Mouse (Mus musculus) A20 (cell line): ENCODE data around the gene Setd1a.
A peak's percentile ranks its signal among the peaks of the same experiment; 100 is the strongest.
"Not testable (repeated sequence)": the region's sequence is repeated elsewhere in the genome, so short reads cannot be mapped to it uniquely, and the experiment has no call there.

Experiments
- DNase-seq: peaks from one replicate; pipeline ENCODE4 v3.0.0-alpha.2; 2011; ENCODE audit warnings: low read depth, low spot score

Gene Setd1a

DNA sequence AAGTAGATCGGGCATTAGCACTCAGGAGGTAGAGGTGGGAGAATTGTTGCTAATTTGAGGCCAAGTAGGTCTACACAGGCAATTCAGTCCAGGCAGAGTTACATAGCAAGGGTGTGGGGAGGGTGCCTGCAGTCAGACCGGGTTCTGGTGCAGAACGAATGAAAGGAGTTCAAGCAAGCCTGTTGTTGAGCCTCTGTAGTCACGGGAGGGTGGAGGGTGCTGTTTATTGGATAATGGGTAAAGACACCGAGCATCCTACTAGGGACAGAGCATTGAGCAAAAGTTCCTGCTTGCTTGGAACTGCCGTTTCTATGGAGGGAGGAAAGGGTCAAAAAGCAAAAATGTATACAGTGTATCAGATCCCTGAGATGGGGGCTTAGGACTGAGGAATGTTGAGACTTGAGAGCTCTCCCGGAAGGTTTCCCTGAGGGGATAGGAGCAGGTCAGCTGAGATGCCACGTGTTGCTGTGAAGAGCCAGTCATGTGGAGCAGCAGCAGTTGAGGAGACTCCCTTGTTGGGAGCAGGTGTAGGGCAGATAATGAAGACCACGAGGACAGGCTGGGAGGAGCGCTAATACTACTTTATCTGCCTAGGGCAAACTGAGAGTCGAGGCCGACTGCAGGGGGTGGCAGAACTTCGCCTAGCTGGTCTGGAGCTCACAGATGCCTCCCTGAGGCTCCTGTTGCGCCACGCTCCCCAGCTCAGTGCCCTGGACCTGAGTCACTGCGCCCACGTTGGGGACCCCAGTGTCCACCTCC is 9.4 kb upstream of the Setd1a start:
- no peak for DNase-seq

DNA sequence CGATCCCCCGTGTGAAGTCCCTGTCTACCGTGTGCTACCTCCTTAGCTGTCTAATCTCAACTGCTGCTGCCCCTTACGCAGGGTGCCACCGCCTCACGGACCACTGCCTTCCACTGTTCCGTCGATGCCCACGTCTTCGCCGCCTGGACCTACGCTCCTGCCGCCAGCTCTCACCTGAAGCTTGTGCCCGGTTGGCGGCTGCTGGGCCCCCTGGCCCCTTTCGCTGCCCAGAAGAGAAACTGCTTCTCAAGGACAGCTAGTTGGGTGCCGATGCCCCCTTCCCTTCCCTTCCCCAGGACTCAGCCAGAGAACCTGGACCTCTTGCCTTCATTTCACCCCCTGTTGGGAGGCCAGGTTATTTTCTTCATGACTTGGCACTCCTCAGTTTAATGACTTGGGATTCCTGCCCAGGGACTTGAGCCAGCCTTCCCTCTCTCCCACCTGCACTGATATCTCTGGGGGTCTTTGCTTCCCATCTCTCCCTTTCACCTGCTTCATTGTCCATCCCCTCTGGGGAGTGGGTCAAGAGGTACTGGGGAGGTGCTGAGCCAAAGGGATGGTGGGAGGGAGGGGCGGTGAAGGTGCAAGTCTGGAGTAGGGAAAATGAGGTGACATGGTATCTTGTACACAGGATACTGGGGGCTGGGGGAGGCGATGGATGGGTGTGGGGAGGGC is 8.7 kb upstream of the Setd1a start:
- no peak for DNase-seq

DNA sequence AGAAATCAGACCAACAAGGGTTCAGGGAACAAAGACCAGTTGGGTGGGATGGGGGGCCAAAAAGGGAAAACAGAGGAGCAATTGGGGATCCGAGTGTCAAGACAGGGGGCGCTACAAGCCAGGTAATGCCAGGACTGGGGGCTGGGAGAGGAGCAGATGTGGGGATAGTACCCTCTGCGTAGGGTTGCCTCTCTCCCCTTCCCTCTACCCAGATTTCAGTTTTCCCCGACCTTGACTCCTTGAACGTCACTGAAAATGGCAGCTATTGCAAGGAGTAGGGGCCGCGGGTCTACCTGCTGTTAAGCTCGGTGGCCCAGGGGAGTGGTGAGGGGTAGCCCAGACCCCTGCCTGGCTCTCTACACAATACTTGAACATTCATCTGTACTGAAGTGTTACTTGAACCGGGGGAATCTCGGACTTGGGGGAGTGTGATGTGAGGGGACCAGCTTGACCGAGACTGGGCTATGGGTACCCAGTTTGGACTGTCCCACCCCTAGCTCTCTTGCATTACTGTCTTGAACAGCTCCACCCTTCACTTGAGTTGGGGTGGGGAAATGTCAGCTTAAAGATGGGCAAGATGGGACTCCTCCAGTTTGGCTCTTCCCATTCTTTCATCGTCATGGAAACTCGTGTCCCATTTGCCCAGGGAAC is 8.0 kb upstream of the Setd1a start:
- peak; percentile 23 for DNase-seq

DNA sequence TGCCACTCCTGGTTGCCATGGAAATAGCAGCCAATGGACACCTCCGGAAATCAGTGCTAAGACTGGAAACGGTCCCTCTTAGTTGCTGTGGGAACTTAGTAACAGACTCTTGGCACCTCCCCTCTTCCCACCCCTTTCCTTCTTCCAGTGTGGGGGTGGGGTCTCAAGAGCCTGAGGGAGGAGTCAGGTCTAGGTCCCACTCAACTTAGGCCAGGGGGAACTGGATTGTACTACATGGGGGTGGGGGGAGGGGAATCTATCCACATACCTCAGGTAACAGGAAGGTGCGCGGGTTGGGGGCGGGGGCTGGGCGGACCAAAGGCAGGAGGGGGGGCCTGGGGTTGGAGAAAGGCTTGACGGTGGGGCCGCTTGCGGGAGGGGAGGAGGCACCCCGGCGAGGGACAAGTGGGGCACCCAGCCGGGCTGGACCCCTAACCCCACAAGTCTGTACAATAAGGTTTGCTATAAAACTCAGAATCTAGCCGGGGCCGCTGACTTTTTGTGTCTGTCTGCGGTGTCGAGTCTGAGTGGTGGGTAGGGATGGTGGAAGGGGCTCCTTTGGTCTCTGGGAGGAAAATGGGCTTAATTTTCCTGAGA is 7.4 kb upstream of the Setd1a start:
- peak; percentile 39 for DNase-seq

DNA sequence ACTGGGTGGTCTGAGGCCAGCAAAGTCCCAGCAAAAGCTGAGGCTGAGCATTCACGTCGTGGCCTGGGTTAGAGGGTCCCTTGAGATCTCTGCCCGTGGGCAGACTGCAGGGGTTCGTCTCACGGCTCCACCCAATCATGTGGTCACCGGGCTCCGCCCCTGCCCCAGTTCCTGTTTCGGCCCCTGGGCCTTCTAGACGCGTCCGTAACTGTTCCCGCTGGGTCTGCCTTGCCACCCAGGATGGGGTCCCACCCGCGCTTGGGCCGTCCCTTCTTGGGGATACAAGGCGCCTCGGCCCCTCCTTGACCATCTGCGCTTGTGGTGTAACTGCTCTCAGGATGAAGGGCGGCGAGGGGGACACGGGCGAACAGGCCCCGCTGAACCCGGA is 6.8 kb upstream of the Setd1a start, which contains the start of gene Orai3:
Orai3 (plus strand) TSS at position 165 of the 388 bp plus-strand sequence.
- DNase-seq: peak; percentile 90

DNA sequence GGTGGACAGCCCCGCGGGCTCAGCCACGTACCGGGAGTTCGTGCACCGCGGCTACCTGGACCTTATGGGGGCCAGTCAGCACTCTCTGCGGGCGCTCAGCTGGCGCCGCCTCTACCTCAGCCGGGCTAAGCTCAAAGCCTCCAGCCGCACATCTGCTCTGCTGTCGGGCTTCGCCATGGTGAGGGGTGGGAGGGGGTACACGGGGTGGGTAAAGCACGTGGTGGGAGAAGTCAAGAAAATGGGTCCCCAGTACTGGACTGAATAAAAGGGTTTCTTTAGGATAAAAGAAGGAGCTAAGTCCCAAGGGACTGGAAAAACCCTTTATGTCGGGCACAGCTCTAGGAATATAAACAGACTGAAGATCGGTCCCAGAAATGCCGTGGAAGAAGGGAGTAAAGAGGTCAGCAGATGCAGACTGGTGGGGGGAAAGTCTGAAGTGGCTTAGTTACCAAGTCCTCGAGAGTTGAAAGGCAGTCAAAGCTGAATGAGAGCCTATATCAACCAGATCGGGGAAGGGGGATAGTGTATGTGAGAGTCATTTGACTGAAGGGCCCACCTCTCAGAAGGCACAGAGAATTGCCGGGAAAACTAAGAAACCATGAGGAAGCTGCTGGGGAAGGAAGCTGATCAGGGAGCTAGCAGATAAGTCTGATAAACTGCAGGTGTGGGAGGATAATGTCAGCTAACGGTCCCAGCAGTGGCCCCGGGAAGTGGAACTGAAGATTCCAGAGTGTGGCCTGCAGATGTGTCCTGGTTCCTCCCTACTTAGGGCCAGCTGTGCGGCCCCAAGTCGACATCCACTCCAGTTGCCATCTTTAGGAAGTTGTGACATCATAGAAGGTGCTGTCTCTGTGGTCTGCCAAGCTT is 6.2 kb upstream of the Setd1a start:
- DNase-seq: peak; percentile 47

DNA sequence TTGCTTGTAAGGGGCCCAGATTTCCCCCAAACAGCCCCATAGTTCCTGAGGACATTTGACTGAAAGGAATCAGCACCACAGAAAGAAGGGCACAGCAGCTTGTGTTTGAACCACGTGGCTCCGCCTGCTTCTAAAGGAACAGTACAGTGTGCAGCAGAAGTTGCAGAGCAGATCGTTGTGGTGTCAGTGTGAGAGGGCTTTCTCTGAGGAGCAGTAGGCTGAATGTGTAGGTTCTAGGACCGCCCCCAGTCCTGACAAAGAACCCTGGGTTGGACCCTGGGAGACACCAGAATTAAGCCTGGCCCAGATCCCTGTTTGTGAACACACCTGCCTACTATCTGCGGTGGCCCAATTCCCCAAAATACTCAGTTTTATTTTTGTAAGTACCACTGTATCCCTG is 5.2 kb upstream of the Setd1a start:
- DNase-seq: no peak

DNA sequence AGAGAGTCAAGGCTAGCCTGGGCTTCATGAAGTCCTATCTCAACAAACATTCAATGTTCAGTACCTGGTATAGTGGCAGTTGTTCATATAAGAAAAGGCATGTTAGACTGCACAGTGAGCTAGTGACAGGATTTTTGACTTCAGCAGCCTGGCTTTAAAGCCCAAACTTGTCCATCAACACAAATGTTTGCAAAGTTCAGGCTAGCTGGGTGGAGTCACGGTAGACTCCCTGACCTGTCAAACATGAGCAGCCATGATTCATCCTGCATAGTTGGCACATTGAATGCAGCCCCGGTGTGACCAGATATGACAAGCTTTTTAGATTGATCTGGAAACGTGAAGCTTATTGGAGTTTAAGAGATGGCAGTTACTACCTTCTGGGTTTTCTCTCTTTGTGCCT is 4.4 kb upstream of the Setd1a start:
- DNase-seq: no peak

DNA sequence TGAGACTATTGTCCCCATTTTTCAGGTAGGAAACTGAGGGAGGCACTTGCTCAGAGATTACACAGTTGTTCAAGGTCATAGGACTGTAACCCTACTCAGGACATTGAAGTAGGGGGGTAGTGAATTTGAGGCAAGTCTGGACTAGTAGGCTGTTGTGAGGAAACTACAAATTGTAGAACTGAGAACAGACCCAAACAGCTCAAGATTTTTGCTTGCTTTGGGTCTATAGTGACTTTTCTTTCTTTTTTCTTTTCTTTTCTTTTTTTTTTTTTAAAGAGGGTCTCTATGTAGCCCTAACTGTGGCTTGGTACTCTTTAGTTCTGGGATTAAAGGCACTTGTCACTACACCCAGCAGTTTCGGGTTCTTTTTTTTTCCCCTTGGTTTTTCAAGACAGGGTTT is 3.9 kb upstream of the Setd1a start:
- no peak for DNase-seq

DNA sequence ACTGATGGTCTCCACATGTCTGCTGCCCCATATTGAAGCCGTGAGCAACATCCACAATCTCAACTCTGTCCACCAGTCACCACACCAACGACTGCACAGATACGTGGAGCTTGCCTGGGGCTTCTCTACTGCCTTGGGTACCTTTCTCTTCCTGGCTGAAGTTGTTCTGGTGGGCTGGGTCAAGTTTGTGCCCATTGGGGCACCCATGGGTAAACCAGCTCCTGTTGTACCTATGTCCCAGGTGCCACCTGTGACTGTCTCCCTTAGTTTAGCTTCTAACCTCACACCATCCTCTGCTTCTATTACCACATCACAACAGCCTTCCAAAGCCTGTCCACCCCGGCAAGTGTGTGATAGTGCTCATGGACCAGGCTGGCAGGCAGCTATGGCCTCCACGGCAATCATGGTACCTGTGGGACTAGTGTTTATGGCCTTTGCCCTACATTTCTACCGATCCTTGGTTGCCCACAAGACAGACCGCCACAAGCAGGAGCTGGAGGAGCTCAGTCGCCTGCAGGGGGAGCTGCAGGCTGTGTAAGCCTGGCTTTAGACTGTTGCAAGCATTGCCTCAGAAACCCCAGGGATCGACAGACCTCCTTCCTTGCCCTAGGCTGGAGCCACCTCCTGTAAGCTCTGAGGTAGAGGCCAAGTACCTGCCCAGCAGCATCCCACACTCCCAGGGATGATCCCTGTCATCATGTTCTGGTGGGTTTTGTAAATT is 2.6 kb upstream of the Setd1a start:
- peak; percentile 88 for DNase-seq

DNA sequence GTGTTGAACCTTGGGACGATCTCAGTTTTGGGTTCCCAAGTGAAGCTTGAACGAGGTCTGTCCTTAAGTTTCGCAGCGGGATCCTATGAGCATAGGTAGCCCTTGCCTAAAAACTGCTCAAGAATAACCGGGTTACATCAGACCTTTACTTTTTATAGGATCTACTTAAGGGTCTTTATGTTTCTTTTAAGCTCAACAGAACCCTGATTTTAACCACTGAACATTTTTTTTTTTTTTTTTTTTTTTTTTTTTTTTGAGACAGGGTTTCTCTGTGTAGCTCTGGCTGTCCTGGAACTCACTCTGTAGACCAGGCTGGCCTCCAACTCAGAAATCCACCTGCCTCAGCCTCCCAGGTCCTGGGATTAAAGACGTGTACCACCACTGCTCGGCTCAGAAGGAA is 633 bp upstream of the Setd1a start:
- not testable (repeated sequence) for DNase-seq

DNA sequence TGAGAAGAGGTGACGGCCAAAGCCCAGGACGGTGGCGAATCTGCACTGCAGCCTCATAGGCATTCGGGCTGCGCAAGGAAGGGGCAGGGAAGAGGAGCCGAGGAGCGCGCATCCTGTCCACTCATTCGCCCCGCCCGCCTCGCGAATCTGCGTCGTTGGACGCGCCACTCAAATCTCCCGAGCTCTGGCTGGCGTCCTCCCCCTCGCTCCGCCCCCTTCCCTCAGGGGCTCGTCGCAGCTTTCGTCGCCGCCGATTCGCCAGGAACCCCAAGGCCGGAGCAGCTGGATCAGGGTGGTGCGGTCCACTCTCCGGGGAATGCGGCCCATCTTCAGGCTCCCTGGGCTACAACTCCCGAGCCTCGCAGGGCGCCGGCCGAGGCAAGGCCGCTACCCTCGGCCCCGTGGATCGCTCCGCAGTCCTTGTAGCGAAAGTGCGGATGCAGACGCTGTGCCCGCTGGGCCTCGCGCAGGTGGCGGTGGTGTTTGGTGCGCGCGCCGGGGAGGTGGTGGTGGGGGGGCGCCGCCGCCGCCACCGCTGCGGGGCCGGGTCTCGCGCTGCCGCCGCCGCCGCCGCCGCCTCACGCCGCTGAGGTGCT is 506 bp downstream of the Setd1a start:
- peak; percentile 99 for DNase-seq

DNA sequence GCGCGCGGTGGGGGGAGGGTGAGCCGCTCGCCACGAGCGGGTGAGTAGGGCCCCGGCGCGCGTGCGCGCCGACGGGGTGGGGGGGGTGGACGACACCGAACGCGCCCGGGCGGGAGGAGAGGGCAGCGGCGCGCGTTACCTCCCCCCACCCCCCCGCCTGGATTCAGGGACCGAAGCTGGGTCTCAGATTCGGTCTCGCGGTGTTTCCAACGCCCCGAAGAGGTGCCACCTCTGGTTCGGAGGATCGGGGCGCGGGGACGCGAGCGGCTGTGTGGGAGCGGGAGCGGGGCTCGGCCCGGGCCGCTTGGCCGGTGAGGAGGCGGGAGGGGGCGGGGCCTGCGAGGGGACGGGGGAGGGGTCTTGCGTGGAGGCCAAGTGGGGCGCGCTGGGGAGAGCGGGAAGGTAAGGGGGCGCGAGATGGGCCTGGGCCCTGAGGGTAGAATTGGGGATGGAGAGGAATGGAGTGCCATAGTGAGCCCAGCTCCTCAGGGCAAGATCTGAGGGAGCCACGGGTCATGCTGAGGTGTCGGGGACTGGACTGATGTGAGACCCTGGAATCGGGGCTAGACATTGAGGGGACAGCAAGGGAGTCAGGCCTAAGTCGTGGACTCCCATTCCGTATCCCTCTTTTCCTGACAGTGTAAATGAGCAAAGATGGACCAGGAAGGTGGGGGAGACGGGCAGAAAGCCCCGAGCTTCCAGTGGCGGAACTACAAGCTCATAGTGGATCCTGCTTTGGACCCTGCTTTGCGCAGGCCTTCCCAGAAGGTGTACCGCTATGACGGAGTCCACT is 1.2 kb downstream of the Setd1a start:
- peak; percentile 79 for DNase-seq

DNA sequence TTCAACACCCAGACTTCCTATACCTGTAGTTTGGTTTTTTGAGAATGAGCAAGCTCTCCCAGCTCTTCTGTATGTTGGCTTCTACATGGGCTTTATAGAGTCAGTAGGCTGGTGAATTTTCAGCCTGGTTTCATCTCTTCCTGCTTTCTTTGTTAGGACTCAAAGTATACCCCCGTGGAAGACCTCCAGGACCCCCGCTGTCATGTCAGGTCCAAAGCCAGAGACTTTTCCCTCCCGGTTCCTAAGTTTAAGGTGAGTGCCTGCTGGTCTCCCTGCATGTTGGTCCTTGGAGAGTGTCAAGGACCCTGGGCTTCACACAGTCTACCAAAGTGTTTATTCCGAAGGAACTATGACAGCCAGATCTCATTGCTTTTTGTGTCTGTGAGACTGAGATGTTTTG is 1.9 kb downstream of the Setd1a start:
- DNase-seq: no peak

DNA sequence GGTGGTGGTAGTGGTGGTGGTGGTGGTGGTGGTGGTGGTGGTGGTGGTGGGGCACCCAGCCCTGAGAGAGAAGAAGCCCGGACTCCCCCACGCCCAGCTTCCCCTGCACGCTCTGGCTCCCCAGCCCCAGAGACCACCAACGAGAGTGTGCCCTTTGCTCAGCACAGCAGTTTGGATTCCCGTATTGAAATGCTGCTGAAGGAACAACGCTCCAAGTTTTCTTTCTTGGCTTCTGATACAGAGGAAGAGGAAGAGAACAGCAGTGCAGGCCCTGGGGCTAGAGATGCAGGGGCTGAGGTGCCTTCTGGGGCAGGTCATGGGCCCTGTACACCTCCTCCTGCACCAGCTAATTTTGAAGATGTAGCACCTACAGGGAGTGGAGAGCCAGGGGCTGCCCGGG is 8.8 kb downstream of the Setd1a start, which contains the start of gene Gm49388:
Gm49388 (plus strand) TSS at position 301 of the 400 bp plus-strand sequence.
- DNase-seq: no peak

DNA sequence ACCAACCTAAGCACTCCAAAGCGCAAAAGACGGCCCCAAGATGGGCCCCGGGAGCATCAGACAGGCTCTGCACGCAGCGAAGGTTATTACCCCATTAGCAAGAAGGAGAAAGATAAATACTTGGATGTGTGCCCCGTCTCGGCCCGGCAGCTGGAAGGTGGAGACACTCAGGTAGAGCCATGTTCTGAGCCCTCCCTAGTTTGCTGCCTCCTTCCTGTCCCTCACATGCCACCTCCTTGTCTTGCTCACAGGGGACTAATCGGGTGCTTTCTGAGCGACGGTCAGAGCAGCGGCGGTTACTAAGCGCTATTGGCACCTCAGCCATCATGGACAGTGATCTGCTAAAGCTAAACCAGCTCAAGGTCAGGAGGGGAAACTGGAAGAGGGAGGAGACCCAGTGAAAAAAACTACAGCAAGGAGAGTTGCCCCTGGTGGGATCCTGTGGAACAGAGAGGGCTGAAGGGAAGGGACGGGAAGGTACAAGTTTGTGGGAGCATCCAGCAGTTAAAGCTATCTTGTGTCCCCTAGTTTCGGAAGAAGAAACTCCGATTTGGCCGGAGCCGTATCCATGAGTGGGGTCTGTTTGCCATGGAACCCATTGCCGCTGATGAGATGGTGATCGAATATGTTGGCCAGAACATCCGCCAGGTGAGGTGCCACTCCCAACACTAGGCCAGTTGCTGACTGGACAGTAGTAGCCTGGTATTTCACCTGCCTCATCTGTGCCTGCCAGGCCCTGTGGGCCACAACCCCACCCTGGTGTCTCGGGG is 20.8 kb downstream of the Setd1a start:
- DNase-seq: no peak

DNA sequence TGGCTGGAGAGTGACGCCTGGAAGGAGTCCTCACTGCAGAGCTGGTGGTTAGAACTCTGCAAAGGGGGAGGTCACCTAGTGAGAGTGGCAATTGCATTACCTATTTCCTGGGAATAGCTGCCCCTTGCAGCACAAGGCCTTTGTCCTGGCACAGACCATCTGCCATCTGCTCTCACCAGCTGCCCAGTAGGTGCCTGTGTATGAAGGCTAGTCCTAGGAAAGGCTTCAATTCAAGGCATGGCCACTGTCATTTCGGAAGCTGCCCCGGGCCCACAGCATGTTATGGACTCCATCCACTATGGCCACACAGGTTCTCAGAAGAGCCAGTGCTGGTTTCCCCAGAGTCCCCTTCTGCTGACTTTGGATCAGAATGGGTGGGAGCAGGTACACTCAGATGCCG is 22.1 kb downstream of the Setd1a start:
- DNase-seq: no peak

DNA sequence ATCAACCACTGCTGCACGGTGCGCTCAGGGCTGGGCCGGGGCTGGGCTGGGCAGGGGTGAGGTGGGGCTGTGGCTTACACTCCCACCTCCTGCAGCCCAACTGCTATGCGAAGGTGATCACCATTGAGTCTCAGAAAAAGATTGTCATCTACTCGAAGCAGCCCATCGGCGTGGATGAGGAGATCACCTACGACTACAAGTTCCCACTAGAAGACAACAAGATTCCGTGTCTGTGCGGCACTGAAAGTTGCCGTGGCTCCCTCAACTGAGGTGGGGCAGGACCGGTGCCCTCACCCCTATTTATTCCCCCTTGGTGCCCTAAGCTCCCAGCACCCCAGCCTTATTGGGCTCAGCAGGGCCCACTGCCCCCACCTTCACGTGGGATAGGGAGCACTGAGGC is 22.7 kb downstream of the Setd1a start:
- DNase-seq: no peak

DNA sequence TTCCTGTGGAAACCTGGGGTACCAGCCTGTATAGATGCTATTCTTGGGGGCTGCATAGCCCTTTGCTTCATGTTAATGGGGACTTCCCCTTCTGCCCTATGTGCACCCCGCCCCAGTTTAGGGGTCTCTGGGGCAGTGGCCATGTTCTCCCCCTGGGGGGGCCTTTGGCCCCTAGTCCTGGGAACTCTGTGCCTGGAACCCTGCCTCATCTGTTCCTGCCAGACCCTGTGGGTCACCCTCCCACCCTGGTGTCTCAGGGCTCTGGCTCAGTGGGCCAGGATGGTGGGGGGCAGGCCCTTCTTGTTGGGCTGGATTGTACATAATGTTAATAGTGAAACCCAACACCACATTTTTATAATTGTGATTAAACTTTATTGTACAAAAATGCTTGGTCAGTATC is 23.3 kb downstream of the Setd1a start:
- DNase-seq: no peak
